Mouse (Mus musculus) spleen, postnatal 10 days (tissue): ENCODE results near the gene Atp2c1.

Source experiments
- DNase-seq, 2 experiments: peaks; one replicate each; pipeline ENCODE4 v3.0.0; 2021 to 2022; ENCODE audit warnings: low spot score in 2 of 2

The Atp2c1 gene

GRCm38 (mm10) chr9:105488363-105488762, 38.8 kb downstream of the Atp2c1 start:
- DNase-seq: no peak

- DNase-seq: peak in 1 of 2 experiments; percentile 39
Measured at GRCm38 (mm10) chr9:105484338-105485084, 42.6 kb downstream of the Atp2c1 start.

- DNase-seq: no peak
Measured at GRCm38 (mm10) chr9:105483880-105484279, 43.2 kb downstream of the Atp2c1 start.

GRCm38 (mm10) chr9:105482715-105483510, 44.2 kb downstream of the Atp2c1 start:
- no peak for DNase-seq

- DNase-seq: peak in 1 of 2 experiments; percentile 34
Measured at GRCm38 (mm10) chr9:105482070-105482469, 45.0 kb downstream of the Atp2c1 start.

GRCm38 (mm10) chr9:105476134-105476533, 51.0 kb downstream of the Atp2c1 start:
- DNase-seq: no peak

GRCm38 (mm10) chr9:105474910-105475309, 52.2 kb downstream of the Atp2c1 start:
- no peak for DNase-seq

GRCm38 (mm10) chr9:105467787-105468186, 59.3 kb downstream of the Atp2c1 start:
- peak in 1 of 2 experiments; percentile 34 for DNase-seq

- no peak for DNase-seq
Measured at GRCm38 (mm10) chr9:105461496-105461895, 65.6 kb downstream of the Atp2c1 start.

GRCm38 (mm10) chr9:105459032-105459431, 68.1 kb downstream of the Atp2c1 start:
- no peak for DNase-seq

GRCm38 (mm10) chr9:105408549-105408948, 118.6 kb downstream of the Atp2c1 start:
- DNase-seq: no peak

- DNase-seq: peak; percentile 90 to 97
Measured at GRCm38 (mm10) chr9:105395218-105395627, 131.9 kb downstream of the Atp2c1 start, which contains the start of the genes Aste1 and Nek11. Gene Aste1 (plus strand): TSS chr9:105395392. Gene Nek11 (minus strand): TSS chr9:105395524.

- DNase-seq: no peak
Measured at GRCm38 (mm10) chr9:105394720-105395119, 132.4 kb downstream of the Atp2c1 start.

GRCm38 (mm10) chr9:105390616-105391015, 136.5 kb downstream of the Atp2c1 start:
- no peak for DNase-seq

GRCm38 (mm10) chr9:105389289-105389688, 137.8 kb downstream of the Atp2c1 start:
- peak; percentile 61 to 81 for DNase-seq

GRCm38 (mm10) chr9:105387403-105387802, 139.7 kb downstream of the Atp2c1 start:
- DNase-seq: no peak

GRCm38 (mm10) chr9:105379533-105380145, 147.5 kb downstream of the Atp2c1 start:
- DNase-seq: no peak

- DNase-seq: no peak
Measured at GRCm38 (mm10) chr9:105377622-105378021, 149.5 kb downstream of the Atp2c1 start.

GRCm38 (mm10) chr9:105376954-105377530, 150.1 kb downstream of the Atp2c1 start:
- no peak for DNase-seq

- no peak for DNase-seq
Measured at GRCm38 (mm10) chr9:105376411-105376810, 150.7 kb downstream of the Atp2c1 start.

GRCm38 (mm10) chr9:105374361-105374760, 152.8 kb downstream of the Atp2c1 start:
- no peak for DNase-seq

- no peak for DNase-seq
Measured at GRCm38 (mm10) chr9:105368605-105369004, 158.5 kb downstream of the Atp2c1 start.
